Mouse (Mus musculus): Measurements from ENCODE around the gene Krt42. TPM values are rescaled to one million over a fixed set of nuclear protein-coding genes. Genes with fewer than 3 reads are reported as not detected.
"Not testable (repeated sequence)": the region's sequence is repeated elsewhere in the genome, so short reads cannot be mapped to it uniquely, and the experiment has no call there.

The Krt42 gene
- polyA plus RNA-seq, 1 experiment from 2014 or later: not detected

DNA sequence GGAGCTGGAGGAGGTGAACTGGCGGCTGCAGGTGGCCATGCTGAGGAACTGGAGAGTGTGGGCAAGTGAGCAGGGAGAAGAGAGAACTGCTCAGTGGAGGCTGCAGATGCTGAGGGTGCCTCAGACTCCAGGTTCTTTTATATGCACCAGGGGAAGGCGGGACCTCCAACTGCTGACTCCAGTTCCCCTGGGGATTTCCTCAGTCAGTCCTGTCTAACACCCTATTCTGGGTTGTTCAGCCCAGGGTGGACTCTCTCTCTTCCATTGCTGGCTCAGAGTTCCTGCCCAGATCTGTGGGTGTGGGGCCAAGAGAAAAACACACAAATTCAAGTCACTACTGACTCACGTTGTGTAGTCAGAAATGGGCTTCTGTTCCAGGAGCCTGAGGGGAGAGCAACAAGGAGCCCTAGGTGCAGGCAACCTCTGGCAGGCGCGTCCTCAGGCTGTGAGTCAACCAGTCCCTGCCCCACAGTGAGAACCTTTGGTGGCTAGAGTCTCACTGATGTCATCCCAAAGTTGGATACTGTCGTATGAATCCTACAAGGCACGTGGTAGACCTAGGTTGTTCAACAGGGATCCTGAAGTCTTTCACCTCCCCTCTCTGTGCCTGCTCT lies 20.7 kb downstream of the Krt42 start, which contains the start of gene Krt16:
Gene Krt16, minus strand, starts transcription at position 51 of the 614 bp plus-strand sequence.
- 86% methylated on average over 7 of the region's 7 CpGs for WGBS
- H3K4me1 ChIP-seq: no peaks in the 10 kb centered on the region

DNA sequence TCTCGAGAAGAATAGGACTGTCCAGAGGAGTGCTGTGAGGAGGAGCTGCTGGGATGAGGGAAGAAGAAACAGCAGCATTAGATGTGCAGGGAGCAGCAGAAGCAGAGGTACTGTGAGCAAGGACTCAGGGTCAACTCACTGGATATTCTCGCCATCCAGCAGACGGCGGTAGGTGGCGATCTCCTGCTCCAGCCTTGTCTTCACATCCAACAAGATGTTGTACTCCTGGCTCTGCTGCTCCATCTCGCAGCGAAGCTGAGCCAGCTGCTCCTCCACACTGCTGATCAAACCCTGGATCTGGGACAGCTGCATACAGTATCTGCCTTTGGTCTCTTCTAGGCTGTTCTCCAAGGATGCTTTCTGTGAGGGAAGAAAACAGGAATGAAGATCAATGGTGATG lies 23.2 kb downstream of the Krt42 start:
- 82% methylated on average over 7 of the region's 7 CpGs for WGBS
- not testable (repeated sequence) for H3K9ac ChIP-seq (replicated peaks); H3K36me3 ChIP-seq

More for the DNA sequence above, 20.7 kb downstream of the Krt42 start, which contains the start of gene Krt16:
- Histone ChIP-seq H3K9ac (replicated peaks) (no peak within 1 kb of the TSS), H3K36me3 (no peaks in the 10 kb centered on the region), H3K4me3 (replicated peaks) (no peak within 1 kb of the TSS), H3K9me3 (replicated peaks) (no peaks in the 10 kb centered on the region), H3K4me2 (no peak within 1 kb of the TSS), H3K27ac (replicated peaks) (no peak within 1 kb of the TSS), H3K27me3 (replicated peaks) (no peaks in the 10 kb centered on the region)
- no peak for ATAC-seq (ENCODE audit: low FRiP score)

DNA sequence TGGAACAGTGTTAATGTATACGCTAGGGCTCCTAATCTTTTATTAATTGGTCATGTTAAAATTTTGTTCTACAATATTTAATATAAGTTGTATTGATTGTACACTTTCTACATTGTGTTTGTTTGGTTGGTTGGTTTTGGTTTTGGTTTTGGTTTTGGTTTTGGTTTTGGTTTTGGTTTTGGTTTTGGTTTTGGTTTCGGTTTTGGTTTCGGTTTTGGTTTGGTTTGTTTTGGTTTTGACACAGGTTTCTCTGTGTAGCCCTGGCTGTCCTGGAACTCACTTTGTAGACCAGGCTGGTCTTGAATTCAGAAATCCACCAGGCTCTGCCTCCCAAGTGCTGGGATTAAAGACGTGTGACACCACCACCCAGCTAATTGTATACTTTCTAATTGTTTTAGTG lies 29.4 kb downstream of the Krt42 start:
- H3K4me3 ChIP-seq (replicated peaks); H3K9me3 ChIP-seq (replicated peaks); ATAC-seq (ENCODE audit: low FRiP score); H3K4me2 ChIP-seq; H3K9ac ChIP-seq (replicated peaks); H3K27ac ChIP-seq (replicated peaks); H3K27me3 ChIP-seq (replicated peaks); H3K4me1 ChIP-seq; H3K36me3 ChIP-seq: not testable (repeated sequence)
- WGBS: 97% methylated on average over 4 of the region's 4 CpGs

More for the DNA sequence above, 23.2 kb downstream of the Krt42 start:
- not testable (repeated sequence) for H3K4me1 ChIP-seq; H3K27ac ChIP-seq (replicated peaks); H3K9me3 ChIP-seq (replicated peaks); H3K27me3 ChIP-seq (replicated peaks); H3K4me3 ChIP-seq (replicated peaks); ATAC-seq (ENCODE audit: low FRiP score); H3K4me2 ChIP-seq

DNA sequence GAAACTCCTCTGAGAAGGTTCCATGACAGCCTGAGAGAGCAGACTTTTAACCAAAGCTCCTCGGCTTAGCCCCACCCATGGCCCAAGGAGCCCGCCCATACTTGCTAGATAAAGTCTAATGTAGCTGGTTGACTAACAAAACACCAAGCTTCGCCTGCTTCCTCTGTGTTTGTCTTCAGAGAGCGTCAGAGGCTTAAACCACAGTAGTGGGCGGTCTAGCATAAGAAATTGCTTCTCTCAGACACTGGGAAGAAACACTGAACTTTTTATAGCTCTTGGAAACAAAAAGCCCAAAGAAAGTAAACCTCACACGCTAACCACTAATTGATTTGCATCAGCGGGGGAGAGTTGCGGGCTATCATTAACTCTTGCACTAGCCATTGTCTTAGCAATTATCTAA lies 47.9 kb downstream of the Krt42 start:
- peaks cover 5% of the 10 kb centered on the region for H3K9me3 ChIP-seq (replicated peaks)
- WGBS: 29% methylated on average over 8 of the region's 8 CpGs
- H3K9ac ChIP-seq (replicated peaks): no peak overlapping the region

DNA sequence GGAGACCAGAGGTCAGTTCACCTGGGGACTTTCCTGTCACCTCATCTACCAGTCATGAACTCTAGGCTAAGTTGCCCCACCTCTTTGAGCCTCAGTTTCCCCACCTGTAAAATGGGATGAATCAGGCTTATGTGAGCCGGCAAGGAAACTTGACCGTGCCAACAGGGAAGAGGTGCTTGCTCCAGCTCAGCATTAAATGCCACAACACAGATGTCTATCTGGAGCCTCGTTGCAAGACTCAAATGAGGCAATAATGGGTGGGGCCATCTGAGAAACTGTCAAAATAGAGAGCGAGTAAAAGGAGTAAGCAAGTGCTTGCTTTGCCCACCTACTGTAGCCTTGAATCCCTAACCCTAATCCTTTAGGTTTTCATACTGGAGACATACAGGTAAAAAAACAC lies 50.4 kb downstream of the Krt42 start:
- no peaks in the 10 kb centered on the region for H3K27me3 ChIP-seq (replicated peaks)
- H3K9me3 ChIP-seq (replicated peaks): no peaks in the 10 kb centered on the region
- no peak for ATAC-seq (ENCODE audit: low FRiP score)
- no peaks in the 10 kb centered on the region for H3K4me1 ChIP-seq
- H3K4me2 ChIP-seq: no peak overlapping the region
- H3K27ac ChIP-seq (replicated peaks): no peak overlapping the region
- no peak overlapping the region for H3K9ac ChIP-seq (replicated peaks)
- H3K4me3 ChIP-seq (replicated peaks): no peak overlapping the region
- no peaks in the 10 kb centered on the region for H3K36me3 ChIP-seq
- 88% methylated on average over 4 of the region's 4 CpGs for WGBS

More for the DNA sequence above, 47.9 kb downstream of the Krt42 start:
- no peaks in the 10 kb centered on the region for H3K4me1 ChIP-seq
- no peak overlapping the region for H3K27ac ChIP-seq (replicated peaks)
- no peaks in the 10 kb centered on the region for H3K36me3 ChIP-seq
- H3K27me3 ChIP-seq (replicated peaks): no peaks in the 10 kb centered on the region
- no peak for ATAC-seq (ENCODE audit: low FRiP score)
- H3K4me3 ChIP-seq (replicated peaks): no peak overlapping the region
- H3K4me2 ChIP-seq: no peak overlapping the region

Other genes starting within 250 kb of the Krt42 start
- 0.11 TPM in 1 of 2 replicates, not detected in the other for gene Krt33b, start 240.0 kb downstream of the Krt42 start, polyA plus RNA-seq (2015; fragmentation: Nextera tagmentation; extraction: Ambion mirVana)
- gene Krt34, start 228.3 kb downstream of the Krt42 start, polyA plus RNA-seq (2015; fragmentation: Nextera tagmentation; extraction: Ambion mirVana): not detected in 2 replicates
- gene Krt31, start 219.3 kb downstream of the Krt42 start, polyA plus RNA-seq (2015; fragmentation: Nextera tagmentation; extraction: Ambion mirVana): not detected in 2 replicates
- not detected in 2 replicates for gene Krt32, start 181.6 kb downstream of the Krt42 start, polyA plus RNA-seq (2015; fragmentation: Nextera tagmentation; extraction: Ambion mirVana)
- 0.09 TPM in 1 of 2 replicates, not detected in the other for gene Krt35, start 173.6 kb downstream of the Krt42 start, polyA plus RNA-seq (2015; fragmentation: Nextera tagmentation; extraction: Ambion mirVana)
- gene Krt36, start 164.2 kb downstream of the Krt42 start, polyA plus RNA-seq (2015; fragmentation: Nextera tagmentation; extraction: Ambion mirVana): 0.14 TPM in 1 of 2 replicates, not detected in the other
- gene Krt13, start 148.3 kb downstream of the Krt42 start, polyA plus RNA-seq (2015; fragmentation: Nextera tagmentation; extraction: Ambion mirVana): 0.24 and 0.37 TPM in 2 replicates
- 3.9 and 4.1 TPM in 2 replicates for gene Krt15, start 133.9 kb downstream of the Krt42 start, polyA plus RNA-seq (2015; fragmentation: Nextera tagmentation; extraction: Ambion mirVana)
- 4.5 and 57.6 TPM in 2 replicates for gene Krt19, start 121.2 kb downstream of the Krt42 start, polyA plus RNA-seq (2015; fragmentation: Nextera tagmentation; extraction: Ambion mirVana)
- gene Krt9, start 76.6 kb downstream of the Krt42 start, polyA plus RNA-seq (2015; fragmentation: Nextera tagmentation; extraction: Ambion mirVana): 0.06 and 0.08 TPM in 2 replicates
- 1.7 and 6.3 TPM in 2 replicates for gene Krt14, start 62.3 kb downstream of the Krt42 start, polyA plus RNA-seq (2015; fragmentation: Nextera tagmentation; extraction: Ambion mirVana)
- 0.27 TPM in 1 of 2 replicates, not detected in the other for gene Krt16, start 21.0 kb downstream of the Krt42 start, polyA plus RNA-seq (2015; fragmentation: Nextera tagmentation; extraction: Ambion mirVana)
- 0.73 and 63.9 TPM in 2 replicates for gene Krt17, start 8.8 kb downstream of the Krt42 start, polyA plus RNA-seq (2015; fragmentation: Nextera tagmentation; extraction: Ambion mirVana)
- 1,270 and 1,336 TPM in 2 replicates for gene Eif1, start 50.0 kb upstream of the Krt42 start, polyA plus RNA-seq (2015; fragmentation: Nextera tagmentation; extraction: Ambion mirVana)
- 0.75 TPM in 1 of 2 replicates, not detected in the other for gene Gast, start 64.5 kb upstream of the Krt42 start, polyA plus RNA-seq (2015; fragmentation: Nextera tagmentation; extraction: Ambion mirVana)
- gene Hap1, start 86.3 kb upstream of the Krt42 start, polyA plus RNA-seq (2015; fragmentation: Nextera tagmentation; extraction: Ambion mirVana): 233 and 264 TPM in 2 replicates
- 58.2 and 74.6 TPM in 2 replicates for gene Jup, start 127.9 kb upstream of the Krt42 start, polyA plus RNA-seq (2015; fragmentation: Nextera tagmentation; extraction: Ambion mirVana)
- 24.3 and 24.4 TPM in 2 replicates for gene P3h4, start 145.0 kb upstream of the Krt42 start, polyA plus RNA-seq (2015; fragmentation: Nextera tagmentation; extraction: Ambion mirVana)
- gene Fkbp10, start 145.8 kb upstream of the Krt42 start, polyA plus RNA-seq (2015; fragmentation: Nextera tagmentation; extraction: Ambion mirVana): 29.8 and 38.9 TPM in 2 replicates
- 118 and 121 TPM in 2 replicates for gene Nt5c3b, start 171.9 kb upstream of the Krt42 start, polyA plus RNA-seq (2015; fragmentation: Nextera tagmentation; extraction: Ambion mirVana)
- gene Klhl10, start 172.0 kb upstream of the Krt42 start, polyA plus RNA-seq (2015; fragmentation: Nextera tagmentation; extraction: Ambion mirVana): 0.83 and 0.84 TPM in 2 replicates
- gene Klhl11, start 202.9 kb upstream of the Krt42 start, polyA plus RNA-seq (2015; fragmentation: Nextera tagmentation; extraction: Ambion mirVana): 9.1 and 10.1 TPM in 2 replicates